Mouse (Mus musculus) stomach, embryonic 16.5 days (tissue): ENCODE data around the gene Scn3b. TPM values are rescaled to one million over a fixed set of nuclear protein-coding genes. Genes with fewer than 3 reads are reported as not detected.

Source experiments
- ATAC-seq: fragments of 200-750 bp; cut with Nextera tagmentation; 2 replicates; pipeline ENCODE4 v1.8.0; 2017; ENCODE audit warnings: moderate number of reproducible peaks, moderate TSS enrichment; ENCODE audit not compliant: insufficient read depth, low FRiP score
- H3K27ac ChIP-seq: fragments of 300-500 bp; sonication (generic); 2 replicates; pipeline ENCODE4 v1.5.1; 2014; ENCODE audit warnings: low read length
- H3K27me3 ChIP-seq: fragments of 300-500 bp; sonication (generic); 2 replicates; pipeline ENCODE4 v1.6.1; 2014; ENCODE audit warnings: low read length, control low read depth, mixed read lengths; ENCODE audit not compliant: control insufficient read depth, insufficient read depth
- H3K36me3 ChIP-seq: fragments of 300-500 bp; sonication (generic); 2 replicates; pipeline ENCODE4 v1.6.1; 2014; ENCODE audit warnings: low read length; ENCODE audit not compliant: control insufficient read depth, insufficient read depth
- H3K4me1 ChIP-seq: fragments of 300-500 bp; sonication (generic); 2 replicates; pipeline ENCODE4 v1.6.1; 2014; ENCODE audit warnings: low read length, control low read depth, mixed read lengths; ENCODE audit not compliant: control insufficient read depth, insufficient read depth
- H3K4me2 ChIP-seq: fragments of 300-500 bp; sonication (generic); 2 replicates; pipeline ENCODE4 v1.6.1; 2014; ENCODE audit warnings: low read depth, low read length, mixed read lengths
- H3K4me3 ChIP-seq: fragments of 300-500 bp; sonication (generic); replicated peaks from 2 replicates; pipeline ENCODE4 v1.5.1; 2014; ENCODE audit warnings: mild to moderate bottlenecking, low read length
- H3K9ac ChIP-seq: fragments of 300-500 bp; sonication (generic); 2 replicates; pipeline ENCODE4 v1.6.1; 2014; ENCODE audit warnings: low read length
- H3K9me3 ChIP-seq: fragments of 300-500 bp; sonication (generic); replicated peaks from 2 replicates; pipeline ENCODE4 v1.6.1; 2016; ENCODE audit warnings: low read length, control low read depth; ENCODE audit not compliant: control insufficient read depth
- WGBS: fragments of 180-500 bp; shearing (Covaris S2); extraction: QIAGEN DNeasy Blood & Tissue Kit; methylation state at CpG from one replicate; pipeline ENCODE4 v1.1.7; 2014; 5-methylcytosine and 5-hydroxymethylcytosine counted together
- polyA plus RNA-seq: library from polyadenylated mRNA; unstranded; fragments of >200 nt; fragmentation: Nextera tagmentation; extraction: Ambion mirVana; gene quantifications from 2 replicates; pipeline ENCODE4 v1.2.1, GENCODE M21; 2015

Gene Scn3b
- polyA plus RNA-seq, 1 experiment from 2014 or later = 7.1 TPM

- Histone ChIP-seq H3K9ac (no peak overlapping the region), H3K36me3 (no peaks in the 10 kb centered on the region), H3K4me2 (no peak overlapping the region), H3K4me3 (no peak overlapping the region), H3K27me3 (no peaks in the 10 kb centered on the region), H3K27ac (no peak overlapping the region), H3K4me1 (no peaks in the 10 kb centered on the region), H3K9me3 (no peaks in the 10 kb centered on the region)
- WGBS = 92% methylated on average over 7 of the region's 7 CpGs
- no peak for ATAC-seq
These were observed 10.4 kb downstream of the Scn3b start for GRCm38 (mm10) chr9:40279438-40279837.

GRCm38 (mm10) chr9:40282968-40283367 lies 14.0 kb downstream of the Scn3b start:
- Histone ChIP-seq H3K4me2 (no peak overlapping the region), H3K9me3 (no peaks in the 10 kb centered on the region), H3K9ac (no peak overlapping the region), H3K36me3 (no peaks in the 10 kb centered on the region), H3K27ac (no peak overlapping the region), H3K4me1 (no peaks in the 10 kb centered on the region), H3K4me3 (no peak overlapping the region), H3K27me3 (no peaks in the 10 kb centered on the region)
- 85% methylated on average over 7 of the region's 7 CpGs for WGBS
- ATAC-seq = no peak

- Histone ChIP-seq H3K9me3 (no peaks in the 10 kb centered on the region), H3K9ac (no peak overlapping the region), H3K27ac (no peak overlapping the region), H3K36me3 (no peaks in the 10 kb centered on the region), H3K4me3 (no peak overlapping the region), H3K4me1 (no peaks in the 10 kb centered on the region), H3K4me2 (no peak overlapping the region), H3K27me3 (no peaks in the 10 kb centered on the region)
- no peak for ATAC-seq
- 84% methylated on average over 4 of the region's 4 CpGs for WGBS
These were observed 23.5 kb downstream of the Scn3b start for GRCm38 (mm10) chr9:40292475-40292874.

- WGBS = 95% methylated on average over 8 of the region's 8 CpGs
These were observed 24.3 kb downstream of the Scn3b start for GRCm38 (mm10) chr9:40293286-40293685.

GRCm38 (mm10) chr9:40293740-40294139 lies 24.7 kb downstream of the Scn3b start:
- Histone ChIP-seq H3K4me2 (no peak overlapping the region), H3K4me3 (no peak overlapping the region), H3K9ac (no peak overlapping the region), H3K27ac (no peak overlapping the region), H3K9me3 (no peaks in the 10 kb centered on the region), H3K36me3 (no peaks in the 10 kb centered on the region), H3K4me1 (no peaks in the 10 kb centered on the region), H3K27me3 (no peaks in the 10 kb centered on the region)
- WGBS = 85% methylated on average over 5 of the region's 5 CpGs
- no peak for ATAC-seq

More at GRCm38 (mm10) chr9:40293286-40293685, 24.3 kb downstream of the Scn3b start:
- no peaks in the 10 kb centered on the region for H3K36me3 ChIP-seq
- no peak overlapping the region for H3K4me2 ChIP-seq
- no peaks in the 10 kb centered on the region for H3K9me3 ChIP-seq
- H3K27ac ChIP-seq = no peak overlapping the region
- ATAC-seq = no peak
- no peak overlapping the region for H3K4me3 ChIP-seq
- H3K9ac ChIP-seq = no peak overlapping the region
- H3K27me3 ChIP-seq = no peaks in the 10 kb centered on the region
- no peaks in the 10 kb centered on the region for H3K4me1 ChIP-seq

GRCm38 (mm10) chr9:40294210-40294609 lies 25.2 kb downstream of the Scn3b start:
- Histone ChIP-seq H3K4me3 (no peak overlapping the region), H3K27me3 (no peaks in the 10 kb centered on the region), H3K9ac (no peak overlapping the region), H3K27ac (no peak overlapping the region), H3K4me1 (no peaks in the 10 kb centered on the region), H3K4me2 (no peak overlapping the region), H3K9me3 (no peaks in the 10 kb centered on the region), H3K36me3 (no peaks in the 10 kb centered on the region)
- 89% methylated on average over 5 of the region's 5 CpGs for WGBS
- no peak for ATAC-seq

GRCm38 (mm10) chr9:40294866-40295265 lies 25.8 kb downstream of the Scn3b start:
- H3K4me2 ChIP-seq = no peak overlapping the region
- H3K9ac ChIP-seq = no peak overlapping the region
- ATAC-seq = no peak
- no peaks in the 10 kb centered on the region for H3K9me3 ChIP-seq
- no peaks in the 10 kb centered on the region for H3K27me3 ChIP-seq
- no peak overlapping the region for H3K4me3 ChIP-seq
- no peaks in the 10 kb centered on the region for H3K36me3 ChIP-seq
- no peak overlapping the region for H3K27ac ChIP-seq
- H3K4me1 ChIP-seq = no peaks in the 10 kb centered on the region
- 91% methylated on average over 1 of the region's 1 CpGs for WGBS

- Histone ChIP-seq H3K4me1 (no peaks in the 10 kb centered on the region), H3K9ac (no peak overlapping the region), H3K27ac (no peak overlapping the region), H3K4me2 (no peak overlapping the region), H3K4me3 (no peak overlapping the region), H3K27me3 (no peaks in the 10 kb centered on the region), H3K36me3 (no peaks in the 10 kb centered on the region), H3K9me3 (no peaks in the 10 kb centered on the region)
- WGBS = 91% methylated on average over 5 of the region's 5 CpGs
- ATAC-seq = no peak
These were observed 27.2 kb downstream of the Scn3b start for GRCm38 (mm10) chr9:40296251-40296650.

- Histone ChIP-seq H3K4me1 (no peaks in the 10 kb centered on the region), H3K4me2 (no peak overlapping the region), H3K9ac (no peak overlapping the region), H3K4me3 (no peak overlapping the region), H3K36me3 (no peaks in the 10 kb centered on the region), H3K27me3 (no peaks in the 10 kb centered on the region), H3K9me3 (no peaks in the 10 kb centered on the region), H3K27ac (no peak overlapping the region)
- no peak for ATAC-seq
- WGBS = 90% methylated on average over 9 of the region's 9 CpGs
These were observed 29.0 kb downstream of the Scn3b start for GRCm38 (mm10) chr9:40297969-40298368.

- no peak for ATAC-seq
- no peaks in the 10 kb centered on the region for H3K27me3 ChIP-seq
- no peaks in the 10 kb centered on the region for H3K36me3 ChIP-seq
- no peaks in the 10 kb centered on the region for H3K4me1 ChIP-seq
- H3K9me3 ChIP-seq = no peaks in the 10 kb centered on the region
- H3K27ac ChIP-seq = no peak overlapping the region
- no peak overlapping the region for H3K4me3 ChIP-seq
- H3K4me2 ChIP-seq = no peak overlapping the region
- H3K9ac ChIP-seq = no peak overlapping the region
- 92% methylated on average over 7 of the region's 7 CpGs for WGBS
These were observed 30.3 kb downstream of the Scn3b start for GRCm38 (mm10) chr9:40299323-40299722.
